Mouse (Mus musculus): Measurements from ENCODE around the gene Gm5089.

- TF ChIP-seq CTCF (IDR thresholded peaks at IDR 0.05; ENCODE audit: low read depth), result no peak
- no peak for TF ChIP-seq EP300 (optimal IDR thresholded peaks at IDR 0.05)
Observed at GRCm38 (mm10) chr14:122461500-122461899, 10.6 kb upstream of the Gm5089 start.
